In genomic region chr7:44845006-44845405, GRCm38 (mm10) we compare ENCODE assay signal across 22 mouse cellular contexts. TPM values are rescaled to one million over a fixed set of nuclear protein-coding genes. Genes with fewer than 3 reads are reported as not detected.
DNase-seq lines count a peak whose midpoint lies in the region; ATAC-seq lines count a peak whose summit lies in the region.
"Had no signal": no experiment of that assay in that cellular context is flagged by ENCODE, and none has a peak within 500 bp of the region (broad histone marks: within the 10 kb centered on the region; RNA-seq: fewer than 3 reads in every experiment).

No protein-coding gene starts in this region.

- H3K27me3 ChIP-seq in megakaryocyte, embryonic 14.5 days (replicated peaks) = no peaks in the 10 kb centered on the region
- H3K27me3 ChIP-seq: CH12.LX, Patski had no signal

- H3K36me3 ChIP-seq in megakaryocyte, embryonic 14.5 days (replicated peaks; ENCODE audit: low read length) = peaks cover 75% of the 10 kb centered on the region

- peaks cover 73% of the 10 kb centered on the region for H3K4me1 ChIP-seq in megakaryocyte, embryonic 14.5 days

- H3K4me3 ChIP-seq in megakaryocyte, embryonic 14.5 days (replicated peaks) = peak overlapping the region; percentile 50
- H3K4me3 ChIP-seq: embryonic facial prominence, embryonic 12.5 days; forebrain, embryonic 13.5 days; forebrain, embryonic 15.5 days had no signal

- ATAC-seq in megakaryocyte, adult 5-6 weeks (ENCODE audit: poor library complexity, severe bottlenecking) = no peak
- ATAC-seq: activated CD4-positive, CD25-positive, alpha-beta regulatory T cell, adult 4 months; CD4-positive, CD25-positive, alpha-beta regulatory T cell, adult 4 months; forebrain, embryonic 13.5 days; forebrain, embryonic 15.5 days; forebrain, postnatal 0 days; Patski had no signal

- no peaks in the 10 kb centered on the region for H3K9me3 ChIP-seq in megakaryocyte, embryonic 14.5 days
- H3K9me3 ChIP-seq: embryonic facial prominence, embryonic 10.5 days; embryonic facial prominence, embryonic 12.5 days; forebrain, embryonic 13.5 days; forebrain, embryonic 15.5 days had no signal

- peak; percentile 25 for DNase-seq in cerebellum, adult 11 months
- no peak for DNase-seq in cerebellum, adult 8-10 months
- DNase-seq in cerebellum, adult 9-11 months = peak; percentile 60
- DNase-seq in cerebellum, postnatal 4 days (ENCODE audit: low spot score in 2 of 2) = no peak
- DNase-seq: adrenal gland, adult 8-10 months; adrenal gland, postnatal 14 days; adrenal gland, postnatal 36 days; B cell, adult 2 months; cerebellum, adult 18-20 months; cerebellum, adult 9-10 months; cerebellum, postnatal 36 days; forebrain, postnatal 0 days had no signal

RNA-seq across cellular contexts. Expression of gene Akt1s1, which starts 3.8 kb away (rescaled TPM):
- 372 and 2,506 TPM in 2 replicates for polyA plus RNA-seq in megakaryocyte, embryonic 14.5 days (2012; ENCODE audit: insufficient read depth, low replicate concordance)
- total RNA-seq in megakaryocyte, adult 5-6 weeks (2015) = 4.7 and 6.5 TPM in 2 replicates
- 8.0 and 9.6 TPM in 2 replicates for total RNA-seq in megakaryocyte, adult 5-6 weeks (2017)

RNA-seq across cellular contexts. Expression of gene Tbc1d17, which starts 3.9 kb away (rescaled TPM):
- polyA plus RNA-seq in megakaryocyte, embryonic 14.5 days (2012; ENCODE audit: insufficient read depth, low replicate concordance) = 44.5 TPM in 2 replicates
- 12.5 and 17.6 TPM in 2 replicates for total RNA-seq in megakaryocyte, adult 5-6 weeks (2015)
- 13.0 and 14.8 TPM in 2 replicates for total RNA-seq in megakaryocyte, adult 5-6 weeks (2017)

RNA-seq across cellular contexts. Expression of gene Pnkp, which starts 11.9 kb away (rescaled TPM):
- polyA plus RNA-seq in megakaryocyte, embryonic 14.5 days (2012; ENCODE audit: insufficient read depth, low replicate concordance) = 30.0 and 36.4 TPM in 2 replicates
- 75.1 and 89.7 TPM in 2 replicates for total RNA-seq in megakaryocyte, adult 5-6 weeks (2015)
- total RNA-seq in megakaryocyte, adult 5-6 weeks (2017) = 109 and 129 TPM in 2 replicates

RNA-seq across cellular contexts. Expression of gene Ptov1, which starts 24.6 kb away (rescaled TPM):
- polyA plus RNA-seq in megakaryocyte, embryonic 14.5 days (2012; ENCODE audit: insufficient read depth, low replicate concordance) = 191 and 368 TPM in 2 replicates
- 21.3 and 29.0 TPM in 2 replicates for total RNA-seq in megakaryocyte, adult 5-6 weeks (2015)
- total RNA-seq in megakaryocyte, adult 5-6 weeks (2017) = 5.9 and 8.7 TPM in 2 replicates

RNA-seq across cellular contexts. Expression of gene Atf5, which starts 28.5 kb away (rescaled TPM):
- polyA plus RNA-seq in megakaryocyte, embryonic 14.5 days (2012; ENCODE audit: insufficient read depth, low replicate concordance) = 279 and 321 TPM in 2 replicates
- total RNA-seq in megakaryocyte, adult 5-6 weeks (2015) = 2.1 and 2.6 TPM in 2 replicates
- 1.9 and 5.3 TPM in 2 replicates for total RNA-seq in megakaryocyte, adult 5-6 weeks (2017)

Comparison
In these comparisons a context has a peak if more than half of its experiments do, and no peak if none do; other contexts are left out.
1. DNase-seq: peak in cerebellum, adult 11 months (single experiment) and cerebellum, adult 9-11 months (single experiment); none in cerebellum, adult 8-10 months (single experiment) and cerebellum, postnatal 4 days (0 of 2).